Mouse (Mus musculus) urinary bladder, adult 18-20 months (tissue): ENCODE measurements around the gene Kcnh2.

ENCODE experiments used
- DNase-seq, 2 experiments: peaks; one replicate each; pipeline ENCODE4 v3.0.0; 2022; ENCODE audit warnings: low spot score in 2 of 2, mixed read lengths in 2 of 2

Kcnh2 gene

GRCm38 (mm10) chr5:24346313-24346712 lies 5.1 kb downstream of the Kcnh2 start:
- DNase-seq: no peak

- no peak for DNase-seq
Measured at GRCm38 (mm10) chr5:24344477-24345051, 6.8 kb downstream of the Kcnh2 start.

- no peak for DNase-seq
Measured at GRCm38 (mm10) chr5:24343977-24344436, 7.4 kb downstream of the Kcnh2 start.

- no peak for DNase-seq
Measured at GRCm38 (mm10) chr5:24343379-24343778, 8.0 kb downstream of the Kcnh2 start.

GRCm38 (mm10) chr5:24342966-24343365 lies 8.4 kb downstream of the Kcnh2 start:
- DNase-seq: no peak

GRCm38 (mm10) chr5:24342205-24342963 lies 9.0 kb downstream of the Kcnh2 start:
- no peak for DNase-seq

GRCm38 (mm10) chr5:24337821-24338220 lies 13.6 kb downstream of the Kcnh2 start:
- no peak for DNase-seq

- no peak for DNase-seq
Measured at GRCm38 (mm10) chr5:24337366-24337765, 14.0 kb downstream of the Kcnh2 start.

- DNase-seq: no peak
Measured at GRCm38 (mm10) chr5:24335888-24336511, 15.4 kb downstream of the Kcnh2 start.

- DNase-seq: no peak
Measured at GRCm38 (mm10) chr5:24334749-24335148, 16.7 kb downstream of the Kcnh2 start.

- no peak for DNase-seq
Measured at GRCm38 (mm10) chr5:24332401-24332800, 19.0 kb downstream of the Kcnh2 start.

- DNase-seq: no peak
Measured at GRCm38 (mm10) chr5:24329965-24330298, 21.5 kb downstream of the Kcnh2 start.

GRCm38 (mm10) chr5:24329212-24329964 lies 22.0 kb downstream of the Kcnh2 start:
- peak in 1 of 2 experiments; percentile 50 for DNase-seq

GRCm38 (mm10) chr5:24328813-24329211 lies 22.6 kb downstream of the Kcnh2 start:
- no peak for DNase-seq

GRCm38 (mm10) chr5:24326842-24327417 lies 24.5 kb downstream of the Kcnh2 start:
- no peak for DNase-seq

GRCm38 (mm10) chr5:24326166-24326841 lies 25.1 kb downstream of the Kcnh2 start:
- no peak for DNase-seq

- no peak for DNase-seq
Measured at GRCm38 (mm10) chr5:24325251-24325650, 26.2 kb downstream of the Kcnh2 start.

- no peak for DNase-seq
Measured at GRCm38 (mm10) chr5:24321711-24322682, 29.4 kb downstream of the Kcnh2 start.

GRCm38 (mm10) chr5:24320894-24321293 lies 30.5 kb downstream of the Kcnh2 start:
- no peak for DNase-seq

- no peak for DNase-seq
Measured at GRCm38 (mm10) chr5:24320467-24320813, 31.0 kb downstream of the Kcnh2 start.
